Mouse (Mus musculus) lung, postnatal 0 days (tissue): ENCODE measurements around the gene Zdhhc16. TPM values are rescaled to one million over a fixed set of nuclear protein-coding genes. Genes with fewer than 3 reads are reported as not detected.

Experiments used
- ATAC-seq: fragments of 200-750 bp; cut with Nextera tagmentation; 2 replicates; pipeline ENCODE4 v1.8.0; 2017; ENCODE audit warnings: moderate library complexity
- DNase-seq: peaks from one replicate; pipeline ENCODE4 v3.0.0-alpha.2; 2016; ENCODE audit warnings: low spot score
- H3K27ac ChIP-seq: fragments of 300-500 bp; sonication (generic); 2 replicates; pipeline ENCODE4 v1.5.1; 2014; ENCODE audit warnings: antibody characterized with exemption, mild to moderate bottlenecking, low read length, mixed read lengths
- H3K27me3 ChIP-seq: fragments of 300-500 bp; sonication (generic); replicated peaks from 2 replicates; pipeline ENCODE4 v1.6.1; 2014; ENCODE audit warnings: low read length, mixed read lengths; ENCODE audit not compliant: insufficient read depth
- H3K36me3 ChIP-seq: fragments of 300-500 bp; sonication (generic); 2 replicates; pipeline ENCODE4 v1.6.1; 2014; ENCODE audit warnings: low read length, mixed read lengths; ENCODE audit not compliant: insufficient read depth
- H3K4me1 ChIP-seq: fragments of 300-500 bp; sonication (generic); 2 replicates; pipeline ENCODE4 v1.6.1; 2014; ENCODE audit warnings: antibody characterized with exemption, low read depth, low read length, mixed read lengths; ENCODE audit not compliant: insufficient read depth
- H3K4me2 ChIP-seq: fragments of 300-500 bp; sonication (generic); replicated peaks from 2 replicates; pipeline ENCODE4 v1.6.1; 2014; ENCODE audit warnings: low read depth, mild to moderate bottlenecking, low read length, moderate library complexity, mixed read lengths
- H3K4me3 ChIP-seq: fragments of 300-500 bp; sonication (generic); 2 replicates; pipeline ENCODE4 v1.5.1; 2014; ENCODE audit warnings: low read depth, low read length
- H3K9ac ChIP-seq: fragments of 300-500 bp; sonication (generic); replicated peaks from 2 replicates; pipeline ENCODE4 v1.6.1; 2014; ENCODE audit warnings: low read depth, mild to moderate bottlenecking
- H3K9me3 ChIP-seq: fragments of 300-500 bp; sonication (generic); 2 replicates; pipeline ENCODE4 v1.6.1; 2016; ENCODE audit warnings: low read length, mixed read lengths
- CTCF ChIP-seq: IDR thresholded peaks from 2 replicates; pipeline ENCODE4 v1.5.1; 2016; ENCODE audit warnings: antibody characterized with exemption, mild to moderate bottlenecking
- EP300 ChIP-seq: IDR thresholded peaks from 2 replicates; pipeline ENCODE4 v1.6.1; 2016; ENCODE audit warnings: antibody characterized with exemption, mild to moderate bottlenecking, control low read depth
- WGBS: fragments of 180-500 bp; shearing (Covaris S2); extraction: QIAGEN DNeasy Blood & Tissue Kit; methylation state at CpG from one replicate; pipeline ENCODE4 v1.1.7; 2014; 5-methylcytosine and 5-hydroxymethylcytosine counted together
- polyA plus RNA-seq: library from polyadenylated mRNA; unstranded; fragments of >200 nt; fragmentation: Nextera tagmentation; extraction: Ambion mirVana; gene quantifications from 2 replicates; pipeline ENCODE4 v1.2.1, GENCODE M21; 2015

Gene Zdhhc16
- polyA plus RNA-seq, 1 experiment from 2014 or later = 55.1 TPM

DNA sequence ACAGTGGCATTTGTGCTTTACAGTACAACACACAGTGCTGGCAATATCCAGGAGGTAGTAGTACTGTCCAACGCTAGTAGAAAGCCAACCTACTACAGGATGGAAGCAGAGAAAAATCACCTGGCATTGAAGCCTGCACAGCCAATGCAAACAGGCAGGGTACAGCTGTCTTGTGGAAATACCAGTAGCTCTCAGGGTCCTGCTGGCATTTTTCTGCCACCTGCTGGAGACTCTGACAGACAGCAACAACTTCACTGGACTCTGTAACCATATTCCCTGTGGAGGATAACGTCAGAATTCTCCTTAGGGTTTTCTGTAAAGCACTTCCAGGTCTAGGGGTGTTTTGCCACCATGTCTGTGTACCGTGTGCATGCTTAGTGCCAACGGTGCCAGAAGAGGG is 19.0 kb downstream of the Zdhhc16 start:
- H3K36me3 ChIP-seq = peaks cover 47% of the 10 kb centered on the region
- no peaks in the 10 kb centered on the region for H3K4me1 ChIP-seq
- no peaks in the 10 kb centered on the region for H3K27me3 ChIP-seq
- no peaks in the 10 kb centered on the region for H3K9me3 ChIP-seq
- no peak overlapping the region for H3K27ac ChIP-seq
- H3K4me2 ChIP-seq = no peak overlapping the region
- WGBS = 77% methylated on average over 4 of the region's 4 CpGs
- no peak overlapping the region for H3K4me3 ChIP-seq
- DNase-seq (peak; percentile 43), ATAC-seq (peak; percentile 55)
- TF ChIP-seq EP300 (no peak), CTCF (peak; percentile 64)
- H3K9ac ChIP-seq = no peak overlapping the region

DNA sequence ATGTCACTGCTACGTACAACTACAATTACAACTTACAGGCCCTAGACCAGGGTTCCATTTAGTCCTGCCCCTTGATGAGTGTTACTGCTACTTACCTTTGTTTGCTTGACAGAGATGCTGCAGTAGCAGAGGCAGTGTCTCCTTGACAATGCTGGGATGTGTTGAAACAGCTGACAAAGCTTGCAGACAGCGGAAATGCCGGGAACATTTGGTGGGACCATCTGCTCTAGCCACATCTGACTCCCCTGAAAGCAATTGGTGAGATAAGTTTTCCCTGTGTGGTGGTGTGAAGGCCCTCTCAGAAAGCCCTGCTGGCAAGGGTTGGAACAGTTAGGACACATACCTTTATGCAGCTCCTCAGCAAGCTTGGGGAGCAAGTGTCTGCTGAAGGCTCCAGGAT is 20.3 kb downstream of the Zdhhc16 start:
- Histone ChIP-seq H3K27me3 (no peaks in the 10 kb centered on the region), H3K27ac (no peak overlapping the region), H3K4me3 (no peak overlapping the region), H3K4me2 (no peak overlapping the region), H3K9ac (no peak overlapping the region), H3K9me3 (no peaks in the 10 kb centered on the region), H3K36me3 (peaks cover 38% of the 10 kb centered on the region), H3K4me1 (no peaks in the 10 kb centered on the region)
- TF ChIP-seq CTCF (no peak), EP300 (no peak)
- no peak for DNase-seq
- ATAC-seq = no peak
- 92% methylated on average over 3 of the region's 3 CpGs for WGBS

DNA sequence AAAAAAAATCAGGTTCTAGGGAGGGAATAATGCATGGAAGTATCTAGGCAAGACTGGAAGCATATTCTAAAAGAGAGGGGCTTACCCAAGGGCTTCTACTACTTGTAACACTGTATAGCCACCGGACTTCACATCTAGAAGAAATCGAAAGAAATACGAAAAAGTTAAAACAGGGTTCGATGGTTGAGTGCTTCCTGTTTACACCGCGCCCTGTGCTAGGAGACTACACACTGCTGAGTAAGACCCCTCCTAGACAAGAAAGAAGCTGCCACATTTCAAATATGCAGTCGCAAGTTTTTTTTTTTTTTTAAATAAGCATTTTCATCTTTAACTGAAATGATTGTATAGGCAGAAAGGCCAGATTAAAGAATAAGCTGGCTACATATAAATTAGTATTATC is 36.3 kb downstream of the Zdhhc16 start:
- no peak overlapping the region for H3K27ac ChIP-seq
- H3K4me1 ChIP-seq = no peaks in the 10 kb centered on the region
- 90% methylated on average over 7 of the region's 7 CpGs for WGBS
- H3K4me2 ChIP-seq = no peak overlapping the region
- ATAC-seq = no peak
- no peak overlapping the region for H3K4me3 ChIP-seq
- no peak for DNase-seq
- no peak overlapping the region for H3K9ac ChIP-seq
- H3K27me3 ChIP-seq = no peaks in the 10 kb centered on the region
- no peaks in the 10 kb centered on the region for H3K36me3 ChIP-seq
- TF ChIP-seq CTCF = no peak
- TF ChIP-seq EP300 = no peak
- no peaks in the 10 kb centered on the region for H3K9me3 ChIP-seq

DNA sequence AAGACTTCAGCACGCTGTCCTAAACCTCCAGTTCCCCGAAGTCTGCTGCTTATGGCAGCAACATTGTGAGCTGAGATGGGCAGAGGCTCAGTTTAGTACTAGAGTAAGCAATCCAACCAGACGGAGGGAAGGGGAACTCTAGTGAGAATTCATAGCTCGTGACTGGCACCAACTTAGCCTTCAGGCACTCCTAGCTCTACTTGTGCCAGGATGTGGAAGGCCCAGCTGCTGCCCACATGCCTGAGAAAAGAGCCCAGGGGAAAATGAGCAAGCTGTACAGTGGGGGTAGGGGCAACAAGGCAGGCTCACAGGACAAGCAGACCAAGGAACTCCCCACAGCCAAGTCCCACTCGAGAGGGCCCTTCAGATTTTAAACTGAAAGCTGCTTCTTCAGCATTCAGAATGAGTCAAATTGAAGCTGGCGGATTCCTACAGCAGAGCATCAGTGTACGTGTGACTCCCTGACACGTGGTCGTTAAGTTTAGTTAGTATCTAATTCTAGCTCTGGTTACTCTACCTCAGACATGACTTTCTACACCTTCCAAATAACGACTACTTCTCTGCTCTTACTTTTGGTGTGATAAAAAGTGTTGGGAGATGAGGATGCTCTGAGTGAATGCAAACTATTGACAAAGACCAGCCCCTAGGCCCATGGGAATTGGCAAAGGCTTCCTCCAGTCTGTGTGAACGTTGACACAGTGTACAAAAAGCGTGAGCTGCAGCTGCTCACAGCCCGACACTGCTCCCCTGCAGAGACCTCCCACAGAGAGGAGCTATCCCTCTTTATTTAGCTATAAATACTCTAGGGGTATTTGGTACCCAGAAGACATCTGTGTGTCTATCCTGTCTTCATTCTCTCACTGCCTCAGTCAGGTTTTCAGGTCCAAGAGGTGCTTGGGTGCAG is 40.9 kb downstream of the Zdhhc16 start:
- H3K27ac ChIP-seq = no peak overlapping the region
- TF ChIP-seq CTCF = no peak
- TF ChIP-seq EP300 = no peak
- H3K4me1 ChIP-seq = no peaks in the 10 kb centered on the region
- DNase-seq = peak; percentile 10
- H3K27me3 ChIP-seq = no peaks in the 10 kb centered on the region
- no peak overlapping the region for H3K9ac ChIP-seq
- no peak overlapping the region for H3K4me3 ChIP-seq
- ATAC-seq = no peak
- no peak overlapping the region for H3K4me2 ChIP-seq
- no peaks in the 10 kb centered on the region for H3K9me3 ChIP-seq
- H3K36me3 ChIP-seq = no peaks in the 10 kb centered on the region
- 69% methylated on average over 13 of the region's 13 CpGs for WGBS

DNA sequence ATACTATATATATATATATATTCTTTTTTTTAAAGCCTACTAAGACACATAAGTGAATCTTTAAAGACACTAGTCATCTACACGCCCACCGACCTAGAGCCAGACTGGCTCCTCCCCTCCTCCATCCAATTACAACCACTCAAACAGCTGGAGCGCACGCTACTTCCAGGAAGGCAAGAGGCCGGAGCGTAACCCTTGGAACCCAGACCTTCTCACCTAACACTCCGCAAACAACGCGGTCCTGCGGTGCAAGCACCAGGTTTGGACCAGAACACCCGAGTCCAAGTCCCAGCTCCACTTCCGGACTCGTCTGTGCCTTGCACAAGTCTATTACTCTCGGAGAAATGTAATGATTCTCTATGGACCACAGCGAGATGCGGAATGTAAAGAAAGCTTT is 47.1 kb downstream of the Zdhhc16 start:
- H3K9ac ChIP-seq = peak overlapping the region; percentile 57
- H3K27me3 ChIP-seq = no peaks in the 10 kb centered on the region
- 1% methylated on average over 16 of the region's 16 CpGs for WGBS
- H3K9me3 ChIP-seq = no peaks in the 10 kb centered on the region
- H3K36me3 ChIP-seq = no peaks in the 10 kb centered on the region
- H3K4me2 ChIP-seq = peak overlapping the region; percentile 70
- peak overlapping the region; percentile 91 for H3K4me3 ChIP-seq
- DNase-seq = peak; percentile 73
- no peak for ATAC-seq
- peaks cover 5% of the 10 kb centered on the region for H3K4me1 ChIP-seq
- peak overlapping the region; percentile 97 for H3K27ac ChIP-seq
- TF ChIP-seq CTCF = no peak
- no peak for TF ChIP-seq EP300

DNA sequence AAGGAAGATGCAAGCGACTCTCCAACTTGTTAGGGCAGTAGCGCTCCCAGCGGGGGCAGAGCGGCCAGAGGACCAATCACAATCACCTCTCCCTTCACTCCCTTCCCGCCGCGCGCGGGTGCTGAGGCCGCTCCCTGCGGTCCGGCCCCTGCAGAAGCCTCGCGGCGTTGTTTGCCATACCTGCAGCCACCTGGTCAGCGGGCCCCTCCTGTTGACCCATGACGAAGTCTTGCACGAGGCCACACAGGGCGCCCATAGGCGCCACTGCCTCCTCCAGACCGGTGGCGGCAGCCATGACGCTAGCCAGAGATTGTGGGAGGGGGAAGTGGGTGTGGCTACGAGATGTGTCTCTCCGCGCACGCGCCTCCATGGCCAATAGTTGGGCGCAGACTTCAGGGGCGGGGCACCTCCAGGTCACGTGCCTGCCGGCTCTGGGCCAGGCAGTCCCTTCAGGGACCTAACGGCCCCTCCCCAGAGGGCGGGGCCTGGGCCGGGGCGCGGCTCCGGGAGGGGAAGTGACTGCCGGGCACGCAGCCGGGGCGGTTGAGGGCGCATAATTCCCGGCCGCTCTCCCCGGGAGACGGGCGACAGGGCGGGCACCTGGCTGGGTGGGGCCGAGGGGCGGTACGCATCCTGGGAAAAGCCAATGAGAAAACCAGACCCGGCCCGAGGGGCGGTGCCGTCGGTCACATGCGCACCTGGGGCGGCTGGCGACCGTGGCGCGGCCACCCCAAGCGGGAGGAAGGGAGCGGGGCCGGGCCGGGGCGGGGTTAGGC is 47.7 kb downstream of the Zdhhc16 start, which contains the start of gene Mms19:
TSS of gene Mms19 (minus strand) at position 339 of the 776 bp plus-strand sequence.
- peak; percentile 93 for ATAC-seq
- Histone ChIP-seq H3K4me1 (peaks cover 5% of the 10 kb centered on the region), H3K27ac (peak within 1 kb of the TSS; percentile 97), H3K36me3 (no peaks in the 10 kb centered on the region), H3K4me3 (peak within 1 kb of the TSS; percentile 91), H3K4me2 (peak within 1 kb of the TSS; percentile 93), H3K9ac (peak within 1 kb of the TSS; percentile 90), H3K27me3 (no peaks in the 10 kb centered on the region), H3K9me3 (no peaks in the 10 kb centered on the region)
- peak; percentile 51 for TF ChIP-seq CTCF
- TF ChIP-seq EP300 = no peak
- DNase-seq = peak; percentile 100
- WGBS = under 1% methylated on average over 45 of the region's 68 CpGs
